Mouse (Mus musculus) liver, embryonic 14.5 days (tissue): Measurements from ENCODE around the gene Gm9732.
"Not testable (repeated sequence)": the region's sequence is repeated elsewhere in the genome, so short reads cannot be mapped to it uniquely, and the experiment has no call there.

Experiments used
- CTCF ChIP-seq: IDR thresholded peaks from 2 replicates; pipeline ENCODE4 v1.5.1; 2016; ENCODE audit warnings: antibody characterized with exemption, low read depth, control low read depth
- EP300 ChIP-seq: IDR thresholded peaks from 2 replicates; pipeline ENCODE4 v1.6.1; 2016; ENCODE audit warnings: antibody characterized with exemption, low read depth

DNA sequence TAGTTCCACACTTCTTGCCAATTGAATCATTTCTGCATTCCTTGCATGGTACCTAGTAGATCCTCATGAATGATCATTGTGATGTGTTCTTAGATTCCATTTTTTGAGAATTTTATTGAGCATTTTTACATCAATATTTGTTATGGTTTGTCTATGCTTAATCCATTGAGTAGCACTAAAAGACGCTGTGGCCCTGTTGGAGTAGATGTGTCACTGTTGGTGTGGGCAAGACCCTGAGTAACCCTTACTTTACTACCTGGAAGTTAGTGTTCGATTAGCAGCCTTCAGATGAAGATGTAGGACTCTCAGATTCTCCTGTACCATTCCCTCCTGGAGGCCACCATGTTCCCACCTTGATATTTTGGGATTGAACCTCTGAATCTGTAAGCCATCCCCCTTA, 53.8 kb downstream of the Gm9732 start:
- not testable (repeated sequence) for TF ChIP-seq CTCF, EP300
